Mouse (Mus musculus): Measurements from ENCODE around the gene Apc2.

- no peak for TF ChIP-seq CTCF (IDR thresholded peaks at IDR 0.05; ENCODE audit: control insufficient read depth, insufficient read depth, insufficient replicate concordance, low read depth, low read length)
- TF ChIP-seq POLR2A (IDR thresholded peaks at IDR 0.05; ENCODE audit: control insufficient read depth, low read depth, low read length), result no peak
Observed at GRCm38 (mm10) chr10:80304458-80304857, 8.7 kb downstream of the Apc2 start.

Data from testis, adult 2 months (tissue).